Mouse (Mus musculus) kidney, adult 2 months (tissue): Measurements from ENCODE around the gene Hrc. TPM values are rescaled to one million over a fixed set of nuclear protein-coding genes. Genes with fewer than 3 reads are reported as not detected.
A peak's percentile ranks its signal among the peaks of the same experiment; 100 is the strongest.

Source experiments
- DNase-seq: peaks from one replicate; pipeline ENCODE4 v3.0.0; 2021
- H3K27ac ChIP-seq: fragments of 200-500 bp; 2 replicates; pipeline ENCODE4 v1.5.1; 2012; ENCODE audit warnings: low read depth, low read length, control low read depth, inconsistent platforms; ENCODE audit not compliant: insufficient read depth
- H3K27me3 ChIP-seq: fragments of 200-500 bp; replicated peaks from 2 replicates; pipeline ENCODE4 v1.6.1; 2012; ENCODE audit warnings: mild to moderate bottlenecking, moderate library complexity, low read length, inconsistent platforms; ENCODE audit not compliant: control insufficient read depth, insufficient read depth
- H3K36me3 ChIP-seq: fragments of 200-500 bp; 2 replicates; pipeline ENCODE4 v1.6.1; 2012; ENCODE audit warnings: mild to moderate bottlenecking, moderate library complexity, low read length, inconsistent platforms; ENCODE audit not compliant: control insufficient read depth, insufficient read depth
- H3K4me1 ChIP-seq: fragments of 200-500 bp; 2 replicates; pipeline ENCODE4 v1.6.1; 2011; ENCODE audit warnings: low read length; ENCODE audit not compliant: control insufficient read depth, insufficient read depth
- H3K4me3 ChIP-seq: fragments of 200-500 bp; 2 replicates; pipeline ENCODE4 v1.5.1; 2011; ENCODE audit warnings: mild to moderate bottlenecking, low read depth, low read length, control low read depth; ENCODE audit not compliant: insufficient read depth
- CTCF ChIP-seq: fragments of 200-500 bp; conservative IDR thresholded peaks from 2 replicates; pipeline ENCODE4 v1.5.1; 2011; ENCODE audit warnings: low read depth, mild to moderate bottlenecking, control low read depth, low read length, moderate library complexity, mixed read lengths; ENCODE audit not compliant: insufficient read depth, insufficient read length
- POLR2A ChIP-seq: fragments of 200-500 bp; IDR thresholded peaks from one replicate; pipeline ENCODE4 v1.6.1; 2011; ENCODE audit warnings: low read depth, low read length, control low read depth
- WGBS: fragments of 180-500 bp; shearing (Covaris S2); methylation state at CpG from one replicate; pipeline ENCODE4 v1.1.7; 2018; 5-methylcytosine and 5-hydroxymethylcytosine counted together
- polyA plus RNA-seq: library from polyadenylated mRNA; depleted of rRNA; stranded (reverse); fragments of >200 nt; gene quantifications from 2 replicates; pipeline ENCODE4 v1.2.3, GENCODE M21; 2012

The Hrc gene
- polyA plus RNA-seq, 1 experiment, result 3.2 TPM

DNA sequence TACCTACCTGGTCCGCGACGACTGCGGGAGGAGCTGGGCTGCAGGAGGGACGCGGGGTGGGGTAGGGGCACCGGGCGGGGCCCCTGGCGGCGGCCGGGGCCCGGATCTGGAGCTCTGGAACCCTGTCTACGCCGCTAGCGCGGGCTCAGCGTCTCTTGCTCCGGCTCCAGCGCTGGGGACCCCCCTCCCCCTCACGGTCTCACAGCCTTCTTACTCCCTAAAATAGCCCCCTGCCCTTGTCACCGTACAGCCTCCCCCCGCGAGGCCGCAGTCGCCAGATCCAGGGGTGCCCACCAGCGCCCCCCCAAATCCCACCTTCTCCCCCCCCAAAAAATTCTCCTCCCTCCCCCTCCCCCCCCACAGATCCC is 31.5 kb downstream of the Hrc start, which contains the start of gene Ppfia3:
Ppfia3 (minus strand) TSS at position 368 of the 368 bp plus-strand sequence.
- no peak for DNase-seq
- Histone ChIP-seq H3K27me3 (no peaks in the 10 kb centered on the region), H3K27ac (no peak within 1 kb of the TSS), H3K4me3 (peak within 1 kb of the TSS; percentile 53), H3K4me1 (no peaks in the 10 kb centered on the region; the same call in 1 of the 2 replicates), H3K36me3 (no peaks in the 10 kb centered on the region)
- WGBS, result 2% methylated on average over 25 of the region's 26 CpGs
- TF ChIP-seq POLR2A, result no peak
- no peak for TF ChIP-seq CTCF

DNA sequence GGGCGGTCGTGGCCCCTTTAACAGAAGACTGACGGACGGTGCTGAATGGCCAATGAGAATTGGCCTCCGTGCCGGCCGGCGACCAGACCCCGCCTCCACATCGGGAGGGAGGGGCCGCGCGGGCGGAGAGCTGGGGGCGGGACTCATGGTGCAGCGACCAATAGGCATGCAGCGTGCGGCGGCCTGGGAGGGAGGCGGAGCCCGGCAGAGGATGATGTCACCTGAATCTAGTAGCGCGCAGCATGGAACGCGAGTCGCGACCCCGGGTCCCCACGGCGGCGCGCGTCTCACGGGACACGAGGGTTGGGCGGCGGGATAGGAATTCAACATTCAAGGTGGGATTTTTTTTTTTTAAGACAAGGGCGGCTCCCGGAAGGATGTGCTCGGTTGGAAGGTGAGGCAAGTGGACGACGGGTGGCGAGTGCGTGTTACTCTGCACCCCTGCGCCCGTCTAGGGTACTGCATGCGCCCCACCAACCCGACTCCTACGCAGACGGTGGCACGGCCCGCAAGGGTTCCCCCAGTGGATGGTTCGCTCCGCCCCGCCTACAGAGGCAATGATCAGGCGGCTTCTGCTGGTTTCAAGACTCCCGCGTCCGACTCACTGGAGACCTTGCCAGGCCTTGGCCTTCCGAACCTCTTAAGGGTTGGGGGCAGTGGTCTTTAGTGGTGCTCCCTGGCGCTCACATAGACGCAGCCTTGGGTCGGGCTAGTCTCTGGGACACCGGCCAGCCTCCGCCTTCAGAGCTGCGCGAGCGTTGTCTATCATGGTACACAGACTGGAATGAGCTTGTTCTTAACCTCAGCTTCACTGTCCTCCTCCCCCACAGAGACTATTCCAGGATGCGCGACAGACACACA is 32.2 kb downstream of the Hrc start:
- no peaks in the 10 kb centered on the region; the same call in 1 of the 2 replicates for H3K4me1 ChIP-seq
- no peak overlapping the region for H3K27ac ChIP-seq
- TF ChIP-seq POLR2A (no peak), CTCF (peak; percentile 66)
- no peaks in the 10 kb centered on the region for H3K36me3 ChIP-seq
- no peaks in the 10 kb centered on the region for H3K27me3 ChIP-seq
- peak; percentile 97 for DNase-seq
- peak overlapping the region; percentile 53 for H3K4me3 ChIP-seq
- under 1% methylated on average over 70 of the region's 70 CpGs for WGBS

DNA sequence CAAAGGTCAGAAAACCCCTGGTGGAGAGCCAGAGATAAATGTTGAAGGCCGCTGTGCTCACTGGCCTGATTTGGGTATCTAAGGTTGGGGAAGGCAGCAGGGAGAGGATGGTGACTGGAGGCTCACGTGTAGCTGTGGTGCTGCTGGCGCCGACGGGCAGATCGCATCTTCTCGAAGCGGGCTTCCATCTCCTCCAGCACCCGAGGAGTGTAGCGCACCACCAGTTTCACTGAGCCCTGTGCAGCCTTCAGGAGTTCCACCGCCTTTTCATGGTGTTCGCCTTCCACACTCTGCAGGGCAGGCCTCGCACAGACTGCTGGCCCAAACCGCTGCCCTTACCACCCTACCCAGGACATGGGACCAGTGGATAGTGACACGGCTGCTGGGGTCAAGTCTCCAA is 33.1 kb downstream of the Hrc start:
- DNase-seq, result no peak
- H3K4me1 ChIP-seq, result no peaks in the 10 kb centered on the region; the same call in 1 of the 2 replicates
- WGBS, result 87% methylated on average over 15 of the region's 15 CpGs
- no peak overlapping the region for H3K27ac ChIP-seq
- no peaks in the 10 kb centered on the region for H3K36me3 ChIP-seq
- no peaks in the 10 kb centered on the region for H3K27me3 ChIP-seq
- H3K4me3 ChIP-seq, result no peak overlapping the region
- TF ChIP-seq POLR2A (no peak), CTCF (no peak)

DNA sequence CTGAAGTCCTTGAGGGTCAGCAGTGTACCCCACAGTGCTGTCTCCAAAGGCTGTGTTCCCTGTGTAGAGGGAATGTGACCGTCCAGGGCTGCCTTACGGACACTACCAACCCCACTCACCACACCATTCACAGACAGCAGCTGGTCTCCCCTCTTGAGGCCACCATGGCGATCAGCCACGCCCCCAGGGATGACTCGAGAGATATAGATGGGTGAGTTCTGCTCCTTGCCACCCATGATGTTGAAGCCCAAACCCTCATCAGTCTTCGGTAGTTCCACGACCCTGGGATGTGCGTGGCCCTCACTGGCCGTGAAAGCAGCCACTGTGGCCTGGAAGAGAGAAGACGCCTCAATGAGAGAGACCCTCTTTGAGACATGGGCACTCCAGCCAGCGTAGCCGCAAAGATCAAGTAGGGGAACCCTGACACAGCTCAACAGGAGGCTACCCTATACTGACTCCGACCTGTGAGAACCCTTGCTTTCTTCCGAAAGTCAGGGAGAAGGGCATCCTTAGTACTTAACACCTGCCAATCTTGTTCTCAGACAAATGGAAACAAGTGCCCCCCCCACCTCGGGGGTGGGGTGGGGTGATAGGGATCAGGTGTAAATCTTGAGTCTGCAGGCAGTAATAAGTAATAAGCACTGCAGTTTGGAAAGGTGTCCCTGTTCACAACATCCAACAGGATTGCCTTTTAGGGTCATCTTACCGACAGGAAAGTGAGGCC is 34.1 kb downstream of the Hrc start:
- Histone ChIP-seq H3K4me1 (no peaks in the 10 kb centered on the region; the same call in 1 of the 2 replicates), H3K36me3 (no peaks in the 10 kb centered on the region), H3K4me3 (no peak overlapping the region), H3K27me3 (no peaks in the 10 kb centered on the region), H3K27ac (no peak overlapping the region)
- TF ChIP-seq POLR2A (no peak), CTCF (no peak)
- DNase-seq, result no peak
- WGBS, result 81% methylated on average over 16 of the region's 16 CpGs

DNA sequence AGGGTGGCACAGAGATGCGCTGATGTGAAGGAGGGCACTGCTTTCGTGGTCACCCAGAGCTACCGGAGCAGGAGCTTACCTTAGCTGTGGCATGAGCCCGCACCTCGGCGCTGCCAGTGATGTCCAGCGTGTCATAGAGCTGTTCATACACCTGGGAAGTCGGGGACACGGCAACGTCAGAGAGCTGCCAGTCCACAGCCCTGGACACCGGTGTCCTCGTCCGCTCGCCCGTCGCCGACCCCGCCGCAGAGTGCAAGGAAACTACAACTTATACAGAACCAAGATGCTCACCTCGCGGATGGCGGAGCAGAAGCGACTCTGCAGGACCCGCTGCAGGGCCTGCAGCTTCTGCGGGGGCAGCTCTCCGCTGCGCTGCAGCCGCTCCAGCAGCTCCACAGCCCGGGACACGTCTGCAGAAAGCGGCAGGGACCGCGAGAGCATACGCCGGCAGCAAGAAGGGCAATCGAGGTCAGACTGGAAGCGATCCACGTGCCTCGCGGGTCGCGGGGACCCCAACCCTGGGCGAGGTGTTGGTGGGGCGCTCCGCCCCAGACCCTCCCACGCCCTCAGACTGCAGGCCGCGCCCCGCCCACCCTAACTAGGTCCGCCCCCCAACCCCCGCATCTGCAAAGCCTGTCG is 34.9 kb downstream of the Hrc start:
- 6% methylated on average over 52 of the region's 52 CpGs for WGBS
- Histone ChIP-seq H3K4me3 (peak overlapping the region; percentile 57), H3K4me1 (no peaks in the 10 kb centered on the region; the same call in 1 of the 2 replicates), H3K27ac (no peak overlapping the region), H3K36me3 (no peaks in the 10 kb centered on the region), H3K27me3 (no peaks in the 10 kb centered on the region)
- no peak for TF ChIP-seq CTCF
- TF ChIP-seq POLR2A, result no peak
- no peak for DNase-seq

DNA sequence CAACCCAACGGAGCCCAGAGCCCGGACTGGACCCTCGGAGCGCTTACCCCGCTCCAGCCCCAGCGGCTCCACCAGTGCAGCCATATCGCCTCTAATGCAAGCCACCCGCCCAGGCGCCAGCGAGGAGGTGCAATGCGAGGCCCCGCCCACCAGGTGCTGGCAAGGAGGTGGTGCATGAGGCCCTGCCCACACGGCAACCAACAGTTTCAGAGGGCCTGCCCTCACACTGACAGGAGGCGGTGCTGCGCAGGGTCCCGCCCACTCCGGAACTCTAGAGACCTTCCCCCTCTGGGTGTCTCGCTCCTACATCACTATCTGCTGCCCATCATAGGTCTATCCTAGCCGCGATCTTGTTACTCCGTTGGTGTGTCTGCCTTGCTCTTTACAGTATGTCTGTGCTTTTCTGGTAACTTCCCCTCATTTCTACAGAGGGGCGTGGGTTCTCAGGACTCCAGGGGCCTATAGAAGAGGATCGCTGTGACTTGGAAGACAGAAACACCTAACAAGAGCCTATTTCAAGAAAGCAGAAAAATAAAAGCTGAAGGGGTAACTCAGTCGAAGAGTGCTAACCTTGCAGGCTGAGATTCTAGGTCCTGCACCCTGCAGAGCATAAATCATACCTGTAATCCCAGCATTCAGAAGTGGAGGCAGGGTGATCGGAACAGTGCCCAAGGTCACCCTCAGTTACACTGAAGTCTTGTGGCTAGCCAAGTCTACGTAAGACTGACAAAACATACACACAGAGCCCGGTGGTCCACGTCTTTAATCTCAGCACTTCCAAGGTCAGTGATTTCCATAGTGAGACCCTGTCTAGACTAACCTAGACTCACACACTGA is 35.6 kb downstream of the Hrc start, which contains the start of gene Lin7b:
Lin7b (minus strand) TSS at position 109 of the 837 bp plus-strand sequence.
- no peaks in the 10 kb centered on the region for H3K27me3 ChIP-seq
- no peak for TF ChIP-seq POLR2A
- TF ChIP-seq CTCF, result no peak
- WGBS, result 8% methylated on average over 28 of the region's 28 CpGs
- no peaks in the 10 kb centered on the region for H3K36me3 ChIP-seq
- no peaks in the 10 kb centered on the region; the same call in 1 of the 2 replicates for H3K4me1 ChIP-seq
- H3K27ac ChIP-seq, result peak within 1 kb of the TSS; percentile 65; the same call in 1 of the 2 replicates
- H3K4me3 ChIP-seq, result peak within 1 kb of the TSS; percentile 57
- DNase-seq, result peak; percentile 92
